Mouse (Mus musculus): Measurements from ENCODE around the gene Prkag2. TPM values are rescaled to one million over a fixed set of nuclear protein-coding genes. Genes with fewer than 3 reads are reported as not detected.

Gene Prkag2
- polyA plus RNA-seq, 1 experiment, result 6.2 TPM

GRCm38 (mm10) chr5:24976907-24977306 is 123.5 kb downstream of the Prkag2 start:
- no peaks in the 10 kb centered on the region for H3K27me3 ChIP-seq (ENCODE audit: control insufficient read depth, insufficient read depth, insufficient read length)
- TF ChIP-seq MAX (IDR thresholded peaks at IDR 0.05), result no peak
- TF ChIP-seq CTCF (IDR thresholded peaks at IDR 0.05; ENCODE audit: control insufficient read depth, insufficient read depth, insufficient read length), result no peak
- TF ChIP-seq MYOD1 (IDR thresholded peaks at IDR 0.05; ENCODE audit: control insufficient read depth, insufficient read length, low read depth), result no peak
- no peak for TF ChIP-seq FOSL1 (IDR thresholded peaks at IDR 0.05; ENCODE audit: insufficient read depth, low read length, poor library complexity, severe bottlenecking)

GRCm38 (mm10) chr5:24976236-24976635 is 124.2 kb downstream of the Prkag2 start:
- TF ChIP-seq CTCF (IDR thresholded peaks at IDR 0.05; ENCODE audit: control insufficient read depth, insufficient read depth, insufficient read length), result no peak
- no peak for TF ChIP-seq MAX (IDR thresholded peaks at IDR 0.05)
- TF ChIP-seq MYOD1 (IDR thresholded peaks at IDR 0.05; ENCODE audit: control insufficient read depth, insufficient read length, low read depth), result no peak
- TF ChIP-seq CEBPB (IDR thresholded peaks at IDR 0.05; ENCODE audit: low read depth), result no peak
- TF ChIP-seq MYOG (IDR thresholded peaks at IDR 0.05; ENCODE audit: control insufficient read depth, extremely low read depth, insufficient read length), result no peak
- no peak for TF ChIP-seq USF1 (IDR thresholded peaks at IDR 0.05; ENCODE audit: low read depth)
- TF ChIP-seq FOSL1 (IDR thresholded peaks at IDR 0.05; ENCODE audit: insufficient read depth, low read length, poor library complexity, severe bottlenecking), result no peak
- Histone ChIP-seq H3K4me3 (ENCODE audit: insufficient read depth, poor library complexity, severe bottlenecking) (no peak overlapping the region), H3K36me3 (ENCODE audit: control insufficient read depth, insufficient read depth) (no peaks in the 10 kb centered on the region), H3K79me2 (ENCODE audit: control insufficient read depth, insufficient read depth) (no peaks in the 10 kb centered on the region), H3K79me3 (ENCODE audit: low read depth) (no peaks in the 10 kb centered on the region), H3ac (ENCODE audit: control insufficient read depth, insufficient read length, low read depth) (no peak overlapping the region), H3K27me3 (ENCODE audit: control insufficient read depth, insufficient read depth, insufficient read length) (no peaks in the 10 kb centered on the region)

More at GRCm38 (mm10) chr5:24976907-24977306, 123.5 kb downstream of the Prkag2 start:
- H3K4me3 ChIP-seq (ENCODE audit: insufficient read depth, poor library complexity, severe bottlenecking), result no peak overlapping the region
- H3K79me3 ChIP-seq (ENCODE audit: low read depth), result no peaks in the 10 kb centered on the region
- no peaks in the 10 kb centered on the region for H3K36me3 ChIP-seq (ENCODE audit: control insufficient read depth, insufficient read depth)
- H3ac ChIP-seq (ENCODE audit: control insufficient read depth, insufficient read length, low read depth), result no peak overlapping the region
- no peaks in the 10 kb centered on the region for H3K79me2 ChIP-seq (ENCODE audit: control insufficient read depth, insufficient read depth)

- Histone ChIP-seq H3K27me3 (ENCODE audit: control insufficient read depth, insufficient read depth, insufficient read length) (no peaks in the 10 kb centered on the region), H3ac (ENCODE audit: control insufficient read depth, insufficient read length, low read depth) (no peak overlapping the region), H3K4me3 (ENCODE audit: insufficient read depth, poor library complexity, severe bottlenecking) (no peak overlapping the region), H3K36me3 (ENCODE audit: control insufficient read depth, insufficient read depth) (no peaks in the 10 kb centered on the region), H3K79me3 (ENCODE audit: low read depth) (no peaks in the 10 kb centered on the region), H3K79me2 (ENCODE audit: control insufficient read depth, insufficient read depth) (no peaks in the 10 kb centered on the region)
- no peak for TF ChIP-seq CTCF (IDR thresholded peaks at IDR 0.05; ENCODE audit: control insufficient read depth, insufficient read depth, insufficient read length)
- TF ChIP-seq MYOG (IDR thresholded peaks at IDR 0.05; ENCODE audit: control insufficient read depth, extremely low read depth, insufficient read length), result no peak
- no peak for TF ChIP-seq FOSL1 (IDR thresholded peaks at IDR 0.05; ENCODE audit: insufficient read depth, low read length, poor library complexity, severe bottlenecking)
- TF ChIP-seq USF1 (IDR thresholded peaks at IDR 0.05; ENCODE audit: low read depth), result no peak
- TF ChIP-seq MYOD1 (IDR thresholded peaks at IDR 0.05; ENCODE audit: control insufficient read depth, insufficient read length, low read depth), result no peak
These were observed 125.3 kb downstream of the Prkag2 start for GRCm38 (mm10) chr5:24975100-24975499.

GRCm38 (mm10) chr5:24973672-24974225 is 126.7 kb downstream of the Prkag2 start:
- Histone ChIP-seq H3K79me2 (ENCODE audit: control insufficient read depth, insufficient read depth) (no peaks in the 10 kb centered on the region), H3K27me3 (ENCODE audit: control insufficient read depth, insufficient read depth, insufficient read length) (peaks cover 4% of the 10 kb centered on the region), H3K4me3 (ENCODE audit: insufficient read depth, poor library complexity, severe bottlenecking) (no peak overlapping the region), H3K79me3 (ENCODE audit: low read depth) (no peaks in the 10 kb centered on the region), H3ac (ENCODE audit: control insufficient read depth, insufficient read length, low read depth) (no peak overlapping the region), H3K36me3 (ENCODE audit: control insufficient read depth, insufficient read depth) (no peaks in the 10 kb centered on the region)
- TF ChIP-seq USF1 (IDR thresholded peaks at IDR 0.05; ENCODE audit: low read depth), result no peak

- H3ac ChIP-seq (ENCODE audit: control insufficient read depth, insufficient read length, low read depth), result no peak overlapping the region
- no peaks in the 10 kb centered on the region for H3K79me3 ChIP-seq (ENCODE audit: low read depth)
- no peaks in the 10 kb centered on the region for H3K79me2 ChIP-seq (ENCODE audit: control insufficient read depth, insufficient read depth)
- no peak for TF ChIP-seq FOSL1 (IDR thresholded peaks at IDR 0.05; ENCODE audit: insufficient read depth, low read length, poor library complexity, severe bottlenecking)
- peak; percentile 9 for TF ChIP-seq USF1 (IDR thresholded peaks at IDR 0.05; ENCODE audit: low read depth)
- TF ChIP-seq CTCF (IDR thresholded peaks at IDR 0.05; ENCODE audit: control insufficient read depth, insufficient read depth, insufficient read length), result no peak
- TF ChIP-seq CEBPB (IDR thresholded peaks at IDR 0.05; ENCODE audit: low read depth), result no peak
- peak; percentile 39 for TF ChIP-seq MYOD1 (IDR thresholded peaks at IDR 0.05; ENCODE audit: control insufficient read depth, insufficient read length, low read depth)
- TF ChIP-seq MAX (IDR thresholded peaks at IDR 0.05), result no peak
- TF ChIP-seq MYOG (IDR thresholded peaks at IDR 0.05; ENCODE audit: control insufficient read depth, extremely low read depth, insufficient read length), result no peak
- H3K36me3 ChIP-seq (ENCODE audit: control insufficient read depth, insufficient read depth), result no peaks in the 10 kb centered on the region
- peaks cover 4% of the 10 kb centered on the region for H3K27me3 ChIP-seq (ENCODE audit: control insufficient read depth, insufficient read depth, insufficient read length)
- no peak overlapping the region for H3K4me3 ChIP-seq (ENCODE audit: insufficient read depth, poor library complexity, severe bottlenecking)
These were observed 127.2 kb downstream of the Prkag2 start for GRCm38 (mm10) chr5:24973228-24973627.

- no peaks in the 10 kb centered on the region for H3K36me3 ChIP-seq (ENCODE audit: control insufficient read depth, insufficient read depth)
- H3ac ChIP-seq (ENCODE audit: control insufficient read depth, insufficient read length, low read depth), result no peak overlapping the region
- H3K4me3 ChIP-seq (ENCODE audit: insufficient read depth, poor library complexity, severe bottlenecking), result no peak overlapping the region
- H3K79me2 ChIP-seq (ENCODE audit: control insufficient read depth, insufficient read depth), result no peaks in the 10 kb centered on the region
- no peaks in the 10 kb centered on the region for H3K79me3 ChIP-seq (ENCODE audit: low read depth)
- H3K27me3 ChIP-seq (ENCODE audit: control insufficient read depth, insufficient read depth, insufficient read length), result peaks cover 11% of the 10 kb centered on the region
- TF ChIP-seq MYOG (IDR thresholded peaks at IDR 0.05; ENCODE audit: control insufficient read depth, extremely low read depth, insufficient read length) (no peak), CTCF (IDR thresholded peaks at IDR 0.05; ENCODE audit: control insufficient read depth, insufficient read depth, insufficient read length) (no peak), USF1 (IDR thresholded peaks at IDR 0.05; ENCODE audit: low read depth) (no peak), CEBPB (IDR thresholded peaks at IDR 0.05; ENCODE audit: low read depth) (no peak), MAX (IDR thresholded peaks at IDR 0.05) (no peak), MYOD1 (IDR thresholded peaks at IDR 0.05; ENCODE audit: control insufficient read depth, insufficient read length, low read depth) (no peak), FOSL1 (IDR thresholded peaks at IDR 0.05; ENCODE audit: insufficient read depth, low read length, poor library complexity, severe bottlenecking) (no peak)
These were observed 129.7 kb downstream of the Prkag2 start for GRCm38 (mm10) chr5:24970552-24971275.
